Mouse (Mus musculus) ES-E14 (cell line): ENCODE data around the gene Evi5. TPM values are rescaled to one million over a fixed set of nuclear protein-coding genes. Genes with fewer than 3 reads are reported as not detected.

Source experiments
- DNase-seq: peaks from one replicate; pipeline ENCODE4 v3.0.0-alpha.2; 2013; ENCODE audit warnings: low read depth, low spot score
- H3K27ac ChIP-seq: 2 replicates; pipeline ENCODE4 v1.5.1; 2012; ENCODE audit warnings: low read depth, mild to moderate bottlenecking, low read length, moderate library complexity, mixed read lengths; ENCODE audit not compliant: poor library complexity, insufficient read depth, severe bottlenecking
- H3K36me3 ChIP-seq: 2 replicates; pipeline ENCODE4 v1.6.1; 2012; ENCODE audit warnings: mild to moderate bottlenecking, low read length, moderate library complexity, mixed read lengths; ENCODE audit not compliant: control insufficient read depth, poor library complexity, insufficient read depth, severe bottlenecking
- H3K4me1 ChIP-seq, 2 experiments: fragments of 150-350 bp in 1 of 2; sonication (generic) in 1 of 2; 2 replicates each; pipeline ENCODE4 v1.6.1; 2012; ENCODE audit warnings: low read length in 2 of 2, mild to moderate bottlenecking in 1 of 2, mixed read lengths in 1 of 2; ENCODE audit not compliant: control insufficient read depth in 2 of 2, insufficient read depth in 2 of 2, poor library complexity in 1 of 2
- H3K4me3 ChIP-seq, 2 experiments: fragments of 150-350 bp in 1 of 2; sonication (generic) in 1 of 2; 2 replicates each; pipeline ENCODE4 v1.5.1; 2012; ENCODE audit warnings: low read length in 2 of 2, low read depth in 1 of 2, mild to moderate bottlenecking in 1 of 2, mixed read lengths in 1 of 2; ENCODE audit not compliant: insufficient read depth in 1 of 2, poor library complexity in 1 of 2, severe bottlenecking in 1 of 2
- H3K9ac ChIP-seq: 2 replicates; pipeline ENCODE4 v1.6.1; 2012; ENCODE audit warnings: low read depth, mild to moderate bottlenecking, low read length, mixed read lengths; ENCODE audit not compliant: poor library complexity, insufficient read depth, severe bottlenecking
- H3K9me3 ChIP-seq: fragments of 150-350 bp; sonication (generic); 2 replicates; pipeline ENCODE4 v1.6.1; 2012; ENCODE audit warnings: low read depth, mild to moderate bottlenecking, low read length; ENCODE audit not compliant: control insufficient read depth, insufficient read depth
- CHD2 ChIP-seq: IDR thresholded peaks from 2 replicates; pipeline ENCODE4 v1.6.1; 2014; ENCODE audit warnings: mild to moderate bottlenecking, low read depth, low read length, inconsistent platforms
- HCFC1 ChIP-seq: IDR thresholded peaks from 2 replicates; pipeline ENCODE4 v1.6.1; 2012; ENCODE audit warnings: low read length, inconsistent platforms, borderline replicate concordance; ENCODE audit not compliant: insufficient read depth
- MAFK ChIP-seq: IDR thresholded peaks from 2 replicates; pipeline ENCODE4 v1.6.1; 2014; ENCODE audit warnings: mild to moderate bottlenecking, low read depth, low read length, inconsistent platforms; ENCODE audit not compliant: insufficient read depth
- ZC3H11A ChIP-seq: IDR thresholded peaks from 2 replicates; pipeline ENCODE4 v1.6.1; 2012; ENCODE audit warnings: low read depth, mild to moderate bottlenecking, inconsistent platforms, low read length, borderline replicate concordance
- ZNF384 ChIP-seq: IDR thresholded peaks from 2 replicates; pipeline ENCODE4 v1.6.1; 2012; ENCODE audit warnings: low read depth, low read length, inconsistent platforms
- in situ Hi-C, 2 experiments: fragments of 600-800 bp; cut with MboI; formaldehyde crosslinking; loops; one replicate each; pipeline ENCODE4 v1.15.1; 2025; ENCODE audit warnings: low sequenced_read_pairs in 2 of 2, inconsistent platforms in 1 of 2; ENCODE audit not compliant: unreplicated experiment in 2 of 2
- total RNA-seq: library from RNA; depleted of rRNA; stranded (reverse); fragments of 300-350 nt; gene quantifications from 2 replicates; pipeline ENCODE4 v1.2.3, GENCODE M21; 2012

Evi5 gene
- total RNA-seq, 1 experiment, result 35.8 TPM

- Histone ChIP-seq H3K27ac (no peak overlapping the region), H3K9me3 (no peaks in the 10 kb centered on the region), H3K4me3 (no peak overlapping the region), H3K4me1 (no peaks in the 10 kb centered on the region), H3K36me3 (no peaks in the 10 kb centered on the region), H3K9ac (no peak overlapping the region)
- in situ Hi-C loops, result no loop called here
- no peak for TF ChIP-seq ZC3H11A
- no peak for TF ChIP-seq HCFC1
- TF ChIP-seq ZNF384, result no peak
- TF ChIP-seq CHD2, result no peak
- TF ChIP-seq MAFK, result no peak
- no peak for DNase-seq
These were observed 27.6 kb downstream of the Evi5 start for GRCm38 (mm10) chr5:107847349-107847748.

GRCm38 (mm10) chr5:107840549-107841238, 34.2 kb downstream of the Evi5 start:
- no peak overlapping the region for H3K9ac ChIP-seq
- DNase-seq, result no peak
- TF ChIP-seq CHD2 (no peak), HCFC1 (no peak), ZC3H11A (no peak), ZNF384 (no peak), MAFK (no peak)
- H3K27ac ChIP-seq, result no peak overlapping the region
- no peaks in the 10 kb centered on the region for H3K9me3 ChIP-seq
- in situ Hi-C loops, result no loop called here
- peaks cover 2 to 5% of the 10 kb centered on the region in 2 experiments; a peak in 2 of 4 replicates for H3K4me1 ChIP-seq
- H3K36me3 ChIP-seq, result peaks cover 2% of the 10 kb centered on the region; the same call in 1 of the 2 replicates
- no peak overlapping the region for H3K4me3 ChIP-seq

- Histone ChIP-seq H3K36me3 (peaks cover 2% of the 10 kb centered on the region; the same call in 1 of the 2 replicates), H3K4me1 (peaks cover 2 to 5% of the 10 kb centered on the region in 2 experiments; a peak in 2 of 4 replicates), H3K9me3 (no peaks in the 10 kb centered on the region), H3K9ac (no peak overlapping the region), H3K4me3 (no peak overlapping the region), H3K27ac (peak overlapping the region; percentile 14)
- no peak for DNase-seq
- in situ Hi-C loops, result no loop called here
- TF ChIP-seq MAFK (peak; percentile 76), ZNF384 (no peak)
These were observed 35.8 kb downstream of the Evi5 start for GRCm38 (mm10) chr5:107838891-107839644.

- no peak for TF ChIP-seq MAFK
- TF ChIP-seq HCFC1, result no peak
- TF ChIP-seq ZNF384, result no peak
- TF ChIP-seq ZC3H11A, result no peak
- TF ChIP-seq CHD2, result no peak
- H3K27ac ChIP-seq, result no peak overlapping the region
- no peak overlapping the region for H3K9ac ChIP-seq
- DNase-seq, result no peak
- no peaks in the 10 kb centered on the region for H3K36me3 ChIP-seq
- no peaks in the 10 kb centered on the region for H3K9me3 ChIP-seq
- H3K4me1 ChIP-seq, result peaks cover 4 to 5% of the 10 kb centered on the region in 2 experiments; a peak in 2 of 4 replicates
- no peak overlapping the region for H3K4me3 ChIP-seq
- in situ Hi-C loops, result no loop called here
These were observed 40.6 kb downstream of the Evi5 start for GRCm38 (mm10) chr5:107834287-107834686.
